Comparison of ENCODE assay signal across 15 mouse cellular contexts in genomic region chr1:62076171-62076570, GRCm38 (mm10).
"Had no signal": no experiment of that assay in that cellular context is flagged by ENCODE, and none has a peak within 500 bp of the region (broad histone marks: within the 10 kb centered on the region; RNA-seq: fewer than 3 reads in every experiment).

No protein-coding gene starts in this region.

- H3K27ac ChIP-seq: macrophage; midbrain, embryonic 12.5 days; midbrain, embryonic 15.5 days; neural tube, embryonic 12.5 days; stomach, embryonic 15.5 days; stomach, postnatal 0 days had no signal

- H3K4me1 ChIP-seq: megakaryocyte, embryonic 14.5 days; midbrain, embryonic 12.5 days; midbrain, embryonic 15.5 days; neural tube, embryonic 12.5 days; stomach, embryonic 15.5 days had no signal

- H3K9me3 ChIP-seq: midbrain, embryonic 12.5 days; midbrain, embryonic 15.5 days; neural tube, embryonic 12.5 days; stomach, embryonic 15.5 days had no signal

- H3K36me3 ChIP-seq: midbrain, embryonic 12.5 days; midbrain, embryonic 15.5 days; neural tube, embryonic 12.5 days; stomach, embryonic 15.5 days had no signal

- H3K27me3 ChIP-seq: megakaryocyte, embryonic 14.5 days; midbrain, embryonic 12.5 days; midbrain, embryonic 15.5 days; neural tube, embryonic 12.5 days; stomach, embryonic 15.5 days had no signal

- H3K9ac ChIP-seq: lung, embryonic 14.5 days; midbrain, embryonic 12.5 days; midbrain, embryonic 15.5 days; neural tube, embryonic 12.5 days; stomach, embryonic 15.5 days had no signal

- H3K4me3 ChIP-seq: megakaryocyte, embryonic 14.5 days; midbrain, embryonic 12.5 days; midbrain, embryonic 15.5 days; neural tube, embryonic 12.5 days; stomach, embryonic 15.5 days had no signal

- H3K4me2 ChIP-seq: lung, embryonic 14.5 days; midbrain, embryonic 12.5 days; midbrain, embryonic 15.5 days; neural tube, embryonic 12.5 days; stomach, embryonic 15.5 days had no signal

- DNase-seq: lung, adult 18-20 months; lung, embryonic 14.5 days; lung, postnatal 14 days; lung, postnatal 36 days; right cerebral cortex, postnatal 14 days; thymus, adult 2 months; thymus, postnatal 25 days; thymus, postnatal 4 days had no signal

- ATAC-seq: midbrain, embryonic 15.5 days had no signal
